Mouse (Mus musculus) CH12.LX (cell line): Measurements from ENCODE around the gene Islr. TPM values are rescaled to one million over a fixed set of nuclear protein-coding genes. Genes with fewer than 3 reads are reported as not detected.

ENCODE experiments used
- DNase-seq: peaks from one replicate; pipeline ENCODE4 v3.0.0-alpha.2; 2013; ENCODE audit errors: extremely low read depth
- H3K27ac ChIP-seq: 2 replicates; pipeline ENCODE4 v1.5.1; 2012; ENCODE audit warnings: low read depth, mild to moderate bottlenecking, control low read depth, moderate library complexity; ENCODE audit not compliant: insufficient read depth
- H3K27me3 ChIP-seq: replicated peaks from 2 replicates; pipeline ENCODE3; 2012; ENCODE audit warnings: inconsistent platforms
- H3K36me3 ChIP-seq, 2 experiments: replicated peaks in 1 of 2; 2 replicates each; pipeline versions ENCODE3 to v1.6.1; 2012; ENCODE audit warnings: inconsistent platforms in 1 of 2, low read length in 1 of 2, mild to moderate bottlenecking in 1 of 2, mixed read lengths in 1 of 2, moderate library complexity in 1 of 2; ENCODE audit not compliant: control insufficient read depth in 1 of 2, insufficient read depth in 1 of 2
- H3K4me1 ChIP-seq, 2 experiments: 2 replicates each; pipeline ENCODE4 v1.6.1; 2012; ENCODE audit warnings: inconsistent platforms in 1 of 2, moderate library complexity in 1 of 2; ENCODE audit not compliant: insufficient read depth in 2 of 2, control insufficient read depth in 1 of 2
- H3K4me2 ChIP-seq: 2 replicates; pipeline ENCODE4 v1.6.1; 2012; ENCODE audit warnings: low read depth, mild to moderate bottlenecking, control low read depth; ENCODE audit not compliant: poor library complexity, insufficient read depth, severe bottlenecking
- H3K4me3 ChIP-seq, 3 experiments: fragments of 150-350 bp in 1 of 3; sonication (generic) in 1 of 3; replicated peaks in 1 of 3; 2 replicates each; pipeline versions ENCODE3 to v1.5.1; 2011 to 2012; ENCODE audit warnings: low read depth in 2 of 3, low read length in 2 of 3, mild to moderate bottlenecking in 2 of 3, moderate library complexity in 2 of 3, control low read depth in 1 of 3, improper control_type of control experiment in 1 of 3, inconsistent platforms in 1 of 3, mixed read lengths in 1 of 3; ENCODE audit not compliant: poor library complexity in 1 of 3
- H3K79me2 ChIP-seq: replicated peaks from 2 replicates; pipeline ENCODE4 v1.6.1; 2012; ENCODE audit warnings: mild to moderate bottlenecking, moderate library complexity; ENCODE audit not compliant: control insufficient read depth, poor library complexity, insufficient read depth, severe bottlenecking; ENCODE audit errors: extremely low read depth
- H3K9ac ChIP-seq: 2 replicates; pipeline ENCODE4 v1.6.1; 2012; ENCODE audit warnings: low read depth, mild to moderate bottlenecking, control low read depth, moderate library complexity; ENCODE audit not compliant: insufficient read depth
- H3K9me3 ChIP-seq: replicated peaks from 2 replicates; pipeline ENCODE3; 2012; ENCODE audit warnings: low read length, inconsistent platforms, mixed read lengths
- CHD1 ChIP-seq: IDR thresholded peaks from 2 replicates; pipeline ENCODE4 v1.6.1; 2012; ENCODE audit warnings: low read depth, low read length, improper control_type of control experiment, inconsistent platforms
- CHD2 ChIP-seq: IDR thresholded peaks from 2 replicates; pipeline ENCODE4 v1.6.1; 2011; ENCODE audit warnings: low read length, improper control_type of control experiment
- CTCF ChIP-seq, 2 experiments: IDR thresholded peaks in 1 of 2; conservative IDR thresholded peaks in 1 of 2; 2 replicates each; pipeline ENCODE4 v1.5.1; 2011 to 2012; ENCODE audit warnings: low read depth in 2 of 2, low read length in 2 of 2, improper control_type of control experiment in 1 of 2, inconsistent platforms in 1 of 2, mild to moderate bottlenecking in 1 of 2, moderate library complexity in 1 of 2
- E2F4 ChIP-seq: IDR thresholded peaks from 2 replicates; pipeline ENCODE4 v1.6.1; 2011; ENCODE audit warnings: low read depth, low read length, improper control_type of control experiment; ENCODE audit not compliant: insufficient replicate concordance
- ELF1 ChIP-seq: IDR thresholded peaks from 2 replicates; pipeline ENCODE4 v1.6.1; 2014; ENCODE audit warnings: low read depth, mild to moderate bottlenecking, inconsistent platforms, low read length, improper control_type of control experiment
- EP300 ChIP-seq: IDR thresholded peaks from 2 replicates; pipeline ENCODE4 v1.6.1; 2011; ENCODE audit warnings: low read length, improper control_type of control experiment
- GABPA ChIP-seq: IDR thresholded peaks from 2 replicates; pipeline ENCODE4 v1.6.1; 2012; ENCODE audit warnings: low read depth, low read length, improper control_type of control experiment, inconsistent platforms; ENCODE audit not compliant: insufficient replicate concordance
- HCFC1 ChIP-seq: IDR thresholded peaks from 2 replicates; pipeline ENCODE4 v1.6.1; 2012; ENCODE audit warnings: low read depth, mild to moderate bottlenecking, inconsistent platforms, low read length, improper control_type of control experiment
- JUN ChIP-seq: IDR thresholded peaks from 2 replicates; pipeline ENCODE4 v1.6.1; 2011; ENCODE audit warnings: low read depth, mild to moderate bottlenecking, low read length, improper control_type of control experiment, moderate library complexity; ENCODE audit not compliant: insufficient read depth
- JUND ChIP-seq: conservative IDR thresholded peaks from 2 replicates; pipeline ENCODE4 v1.6.1; 2011; ENCODE audit warnings: low read depth, low read length, improper control_type of control experiment
- KAT2A ChIP-seq: IDR thresholded peaks from 2 replicates; pipeline ENCODE4 v1.6.1; 2012; ENCODE audit warnings: low read length, improper control_type of control experiment, inconsistent platforms; ENCODE audit not compliant: insufficient replicate concordance
- MAFK ChIP-seq: IDR thresholded peaks from 2 replicates; pipeline ENCODE4 v1.6.1; 2011; ENCODE audit warnings: low read length, improper control_type of control experiment; ENCODE audit not compliant: insufficient replicate concordance
- MAX ChIP-seq: IDR thresholded peaks from 2 replicates; pipeline ENCODE4 v1.6.1; 2011; ENCODE audit warnings: low read length, improper control_type of control experiment
- MAZ ChIP-seq: IDR thresholded peaks from 2 replicates; pipeline ENCODE4 v1.6.1; 2012; ENCODE audit warnings: low read depth, mild to moderate bottlenecking, inconsistent platforms, low read length, improper control_type of control experiment, moderate library complexity
- MEF2A ChIP-seq: IDR thresholded peaks from 2 replicates; pipeline ENCODE4 v1.6.1; 2014; ENCODE audit warnings: low read depth, mild to moderate bottlenecking, inconsistent platforms, low read length, improper control_type of control experiment, borderline replicate concordance
- NRF1 ChIP-seq: IDR thresholded peaks from 2 replicates; pipeline ENCODE4 v1.6.1; 2014; ENCODE audit warnings: low read depth, mild to moderate bottlenecking, inconsistent platforms, low read length, improper control_type of control experiment, moderate library complexity
- PAX5 ChIP-seq: IDR thresholded peaks from 2 replicates; pipeline ENCODE4 v1.6.1; 2012; ENCODE audit warnings: low read length, inconsistent platforms, mixed read lengths
- POLR2A ChIP-seq: IDR thresholded peaks from 2 replicates; pipeline ENCODE4 v1.6.1; 2011; ENCODE audit warnings: low read depth, mild to moderate bottlenecking, improper control_type of control experiment, low read length
- POLR2AphosphoS2 ChIP-seq: IDR thresholded peaks from 2 replicates; pipeline ENCODE4 v1.6.1; 2011; ENCODE audit warnings: low read depth, low read length, improper control_type of control experiment
- RAD21 ChIP-seq: IDR thresholded peaks from 2 replicates; pipeline ENCODE4 v1.6.1; 2011; ENCODE audit warnings: low read depth, mild to moderate bottlenecking, low read length, improper control_type of control experiment, moderate library complexity
- RCOR1 ChIP-seq: conservative IDR thresholded peaks from 2 replicates; pipeline ENCODE4 v1.6.1; 2012; ENCODE audit warnings: low read depth, mild to moderate bottlenecking, inconsistent platforms, low read length, improper control_type of control experiment
- TBP ChIP-seq: conservative IDR thresholded peaks from 2 replicates; pipeline ENCODE4 v1.6.1; 2011; ENCODE audit warnings: low read depth, low read length, improper control_type of control experiment
- TCF12 ChIP-seq: IDR thresholded peaks from 2 replicates; pipeline ENCODE4 v1.6.1; 2014; ENCODE audit warnings: low read depth, mild to moderate bottlenecking, inconsistent platforms, low read length, improper control_type of control experiment
- UBTF ChIP-seq: IDR thresholded peaks from 2 replicates; pipeline ENCODE4 v1.6.1; 2012; ENCODE audit warnings: low read depth, mild to moderate bottlenecking, inconsistent platforms, low read length, improper control_type of control experiment, moderate library complexity
- USF1 ChIP-seq: IDR thresholded peaks from 2 replicates; pipeline ENCODE4 v1.6.1; 2014; ENCODE audit warnings: low read depth, mild to moderate bottlenecking, inconsistent platforms, low read length, improper control_type of control experiment
- USF2 ChIP-seq: conservative IDR thresholded peaks from 2 replicates; pipeline ENCODE4 v1.6.1; 2011; ENCODE audit warnings: low read depth, low read length, improper control_type of control experiment
- ZKSCAN1 ChIP-seq: IDR thresholded peaks from 2 replicates; pipeline ENCODE4 v1.6.1; 2012; ENCODE audit warnings: low read depth, inconsistent platforms, low read length, improper control_type of control experiment, borderline replicate concordance
- ZMIZ1 ChIP-seq: IDR thresholded peaks from 2 replicates; pipeline ENCODE4 v1.6.1; 2012; ENCODE audit warnings: low read depth, mild to moderate bottlenecking, inconsistent platforms, low read length, improper control_type of control experiment
- ZNF384 ChIP-seq: IDR thresholded peaks from 2 replicates; pipeline ENCODE4 v1.6.1; 2012; ENCODE audit warnings: low read depth, low read length, improper control_type of control experiment, inconsistent platforms
- dilution Hi-C: fragments of 300-500 bp; cut with MboI; formaldehyde crosslinking; loops from 2 replicates; pipeline ENCODE4 v1.14.3; 2020; ENCODE audit warnings: low sequenced_read_pairs; ENCODE audit not compliant: extremely low pct_unique_long_range_greater_than_20kb, extremely low pct_ligation_motif_present
- in situ Hi-C: fragments of 300-500 bp; cut with MboI; formaldehyde crosslinking; loops from 3 replicates; pipeline ENCODE4 v1.14.3; 2019; ENCODE audit warnings: low sequenced_read_pairs, low pct_ligation_motif_present, low pct_unique_long_range_greater_than_20kb, mixed read lengths
- polyA plus RNA-seq: library from polyadenylated mRNA; unstranded; fragments of >175 nt; gene quantifications from 2 replicates; pipeline ENCODE4 v1.2.1, GENCODE M21; 2012; ENCODE audit warnings: low read depth; ENCODE audit not compliant: insufficient read length
- total RNA-seq, 2 experiments: library from RNA; depleted of rRNA; stranded (reverse); fragments of 300-350 nt in 1 of 2; fragments of >200 nt in 1 of 2; gene quantifications; 2 replicates each; pipeline ENCODE4 v1.2.3; 2012 to 2014

Islr gene
- total and polyA plus RNA-seq, 3 experiments: not detected

- DNase-seq: no peak
- H3K79me2 ChIP-seq: no peaks in the 10 kb centered on the region
- H3K36me3 ChIP-seq: peaks cover 0 to 12% of the 10 kb centered on the region in 2 experiments
- H3K9me3 ChIP-seq: no peaks in the 10 kb centered on the region
- no peak overlapping the region for H3K27ac ChIP-seq
- H3K9ac ChIP-seq: no peak overlapping the region
- H3K4me3 ChIP-seq: no peak overlapping the region
- H3K27me3 ChIP-seq: no peaks in the 10 kb centered on the region
- in situ Hi-C loops: no loop called here
- H3K4me1 ChIP-seq: peaks cover 0 to 6% of the 10 kb centered on the region in 2 experiments; a peak in 2 of 4 replicates
- TF ChIP-seq TBP (no peak), GABPA (no peak), JUN (no peak), E2F4 (no peak), CTCF (conservative IDR thresholded peaks at IDR 0.05 in 1 of 2, IDR thresholded peaks at IDR 0.05 in 1 of 2; ENCODE audit: low read depth in 2 of 2, low read length in 2 of 2) (no peak), UBTF (no peak), KAT2A (no peak), ELF1 (no peak), JUND (no peak), NRF1 (no peak), PAX5 (no peak), CHD1 (no peak), MAX (no peak), POLR2A (no peak), MAZ (no peak), ZNF384 (no peak), EP300 (no peak)
- no peak overlapping the region for H3K4me2 ChIP-seq
- dilution Hi-C loops: no loop called here
These were observed 9.3 kb upstream of the Islr start for GRCm38 (mm10) chr9:58213377-58213776.

DNA sequence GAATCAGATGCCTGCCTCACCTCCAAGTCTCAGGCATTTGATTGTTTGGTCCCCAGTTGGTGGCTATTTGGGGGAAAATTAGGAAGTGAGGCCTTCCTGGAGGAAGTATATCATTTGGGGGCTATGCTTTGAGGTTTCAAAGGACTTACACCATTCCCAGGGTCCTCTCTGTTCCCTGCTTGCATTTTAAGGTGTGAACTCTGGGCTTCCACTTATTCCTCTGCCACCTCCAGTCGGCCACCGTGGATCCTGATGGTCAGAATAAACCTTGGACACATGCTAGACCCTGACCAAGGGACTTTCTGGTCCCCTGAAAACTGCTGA lies 6.2 kb upstream of the Islr start:
- dilution Hi-C loops: no loop called here
- peaks cover 2% of the 10 kb centered on the region for H3K27me3 ChIP-seq
- H3K4me2 ChIP-seq: no peak overlapping the region
- H3K9ac ChIP-seq: no peak overlapping the region
- no peak overlapping the region for H3K4me3 ChIP-seq
- no peak overlapping the region for H3K27ac ChIP-seq
- H3K9me3 ChIP-seq: no peaks in the 10 kb centered on the region
- in situ Hi-C loops: no loop called here
- DNase-seq: no peak
- H3K36me3 ChIP-seq: no peaks in the 10 kb centered on the region
- H3K4me1 ChIP-seq: peaks cover 0 to 12% of the 10 kb centered on the region in 2 experiments; a peak in 2 of 4 replicates
- H3K79me2 ChIP-seq: no peaks in the 10 kb centered on the region
- no peak for TF ChIP-seq USF1
- TF ChIP-seq EP300: no peak
- no peak for TF ChIP-seq USF2
- no peak for TF ChIP-seq POLR2A
- TF ChIP-seq ZMIZ1: no peak
- no peak for TF ChIP-seq CHD2
- TF ChIP-seq TCF12: no peak
- TF ChIP-seq ZKSCAN1: no peak
- no peak for TF ChIP-seq POLR2AphosphoS2
- no peak for TF ChIP-seq RAD21
- no peak for TF ChIP-seq MAX
- no peak for TF ChIP-seq MEF2A
- TF ChIP-seq RCOR1: no peak
- no peak for TF ChIP-seq HCFC1
- no peak for TF ChIP-seq UBTF
- TF ChIP-seq ELF1: no peak
- TF ChIP-seq MAFK: no peak
- no peak for TF ChIP-seq JUN
- TF ChIP-seq ZNF384: no peak
- no peak for TF ChIP-seq CTCF (conservative IDR thresholded peaks at IDR 0.05 in 1 of 2, IDR thresholded peaks at IDR 0.05 in 1 of 2; ENCODE audit: low read depth in 2 of 2, low read length in 2 of 2)
